Mouse (Mus musculus) E14TG2a.4 (cell line): ENCODE results near the gene Itga9.

Experiments
- H3K27me3 ChIP-seq: 2 replicates; pipeline ENCODE4 v1.6.1; 2014; ENCODE audit warnings: low read length, control low read depth; ENCODE audit not compliant: insufficient read depth
- H3K36me3 ChIP-seq: 2 replicates; pipeline ENCODE4 v1.6.1; 2014; ENCODE audit warnings: low read length, control low read depth; ENCODE audit not compliant: insufficient read depth
- H3K4me1 ChIP-seq: replicated peaks from 2 replicates; pipeline ENCODE4 v1.6.1; 2014; ENCODE audit warnings: low read depth, low read length, control low read depth
- H3K4me3 ChIP-seq: replicated peaks from 2 replicates; pipeline ENCODE4 v1.5.1; 2014; ENCODE audit warnings: mild to moderate bottlenecking, low read length
- H3K9me3 ChIP-seq: 2 replicates; pipeline ENCODE4 v1.6.1; 2014; ENCODE audit warnings: low read length, control low read depth
- CTCF ChIP-seq: conservative IDR thresholded peaks from 2 replicates; pipeline ENCODE4 v1.5.1; 2014; ENCODE audit warnings: low read length
- NANOG ChIP-seq: IDR thresholded peaks from 2 replicates; pipeline ENCODE4 v1.6.1; 2014; ENCODE audit warnings: borderline replicate concordance, low read length, mixed read lengths
- POU5F1 ChIP-seq: IDR thresholded peaks from 2 replicates; pipeline ENCODE4 v1.6.1; 2014; ENCODE audit warnings: low read length, borderline replicate concordance

Gene Itga9

GRCm38 (mm10) chr9:118611958-118612581 is 5.6 kb downstream of the Itga9 start:
- Histone ChIP-seq H3K4me3 (0 out of 2 replicates have a peak overlapping the region, but pooled peaks have one; percentile 27), H3K9me3 (no peaks in the 10 kb centered on the region), H3K4me1 (peaks cover 47% of the 10 kb centered on the region), H3K36me3 (peaks cover 7% of the 10 kb centered on the region; the same call in 1 of the 2 replicates), H3K27me3 (peaks cover 39% of the 10 kb centered on the region)
- TF ChIP-seq CTCF (no peak), POU5F1 (no peak), NANOG (no peak)

DNA sequence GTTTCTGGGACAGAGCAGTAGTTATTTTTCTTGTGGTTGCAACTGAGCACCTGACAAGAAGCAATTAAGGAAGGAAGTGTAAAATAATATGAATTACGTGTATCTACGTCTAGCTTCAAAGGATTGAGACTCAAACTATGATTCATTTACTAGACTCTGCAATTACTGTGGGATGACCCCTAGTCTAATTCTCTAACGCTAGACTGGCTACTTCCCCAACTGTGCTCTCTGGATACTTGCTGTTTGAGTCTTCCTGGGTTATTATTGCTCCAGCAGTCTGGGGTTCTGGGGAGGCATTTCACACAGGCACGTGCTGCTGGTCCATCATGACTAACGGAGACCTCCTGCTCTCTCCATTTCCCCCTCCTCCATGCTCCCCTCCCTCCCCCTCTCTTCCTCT is 10.7 kb downstream of the Itga9 start:
- Histone ChIP-seq H3K27me3 (peaks cover 3% of the 10 kb centered on the region; the same call in 1 of the 2 replicates), H3K9me3 (no peaks in the 10 kb centered on the region)
- TF ChIP-seq CTCF, result no peak
- no peak for TF ChIP-seq NANOG
- no peak for TF ChIP-seq POU5F1

GRCm38 (mm10) chr9:118618732-118619250 is 12.3 kb downstream of the Itga9 start:
- Histone ChIP-seq H3K4me3 (no peak overlapping the region), H3K36me3 (peaks cover 11% of the 10 kb centered on the region), H3K9me3 (no peaks in the 10 kb centered on the region), H3K4me1 (peaks cover 13% of the 10 kb centered on the region), H3K27me3 (no peaks in the 10 kb centered on the region)
- TF ChIP-seq POU5F1 (no peak), NANOG (no peak), CTCF (no peak)

More for the DNA sequence above, 10.7 kb downstream of the Itga9 start:
- Histone ChIP-seq H3K36me3 (peaks cover 11% of the 10 kb centered on the region), H3K4me3 (no peak overlapping the region), H3K4me1 (peaks cover 10% of the 10 kb centered on the region)

- Histone ChIP-seq H3K4me3 (no peak overlapping the region), H3K9me3 (no peaks in the 10 kb centered on the region), H3K27me3 (no peaks in the 10 kb centered on the region), H3K4me1 (peaks cover 31% of the 10 kb centered on the region), H3K36me3 (peaks cover 4% of the 10 kb centered on the region; the same call in 1 of the 2 replicates)
- TF ChIP-seq NANOG, result no peak
- no peak for TF ChIP-seq POU5F1
- TF ChIP-seq CTCF, result no peak
Observed at GRCm38 (mm10) chr9:118620807-118621206, 14.3 kb downstream of the Itga9 start.

GRCm38 (mm10) chr9:118621691-118622090 is 15.2 kb downstream of the Itga9 start:
- no peaks in the 10 kb centered on the region for H3K27me3 ChIP-seq
- TF ChIP-seq NANOG (no peak), POU5F1 (no peak), CTCF (no peak)
- H3K4me1 ChIP-seq, result peaks cover 31% of the 10 kb centered on the region
- peaks cover 9% of the 10 kb centered on the region for H3K36me3 ChIP-seq
- H3K9me3 ChIP-seq, result no peaks in the 10 kb centered on the region
- H3K4me3 ChIP-seq, result no peak overlapping the region

GRCm38 (mm10) chr9:118622376-118623166 is 16.1 kb downstream of the Itga9 start:
- peaks cover 18% of the 10 kb centered on the region for H3K36me3 ChIP-seq
- H3K4me1 ChIP-seq, result peaks cover 31% of the 10 kb centered on the region
- TF ChIP-seq POU5F1 (no peak), CTCF (no peak), NANOG (no peak)
- no peaks in the 10 kb centered on the region for H3K27me3 ChIP-seq
- no peak overlapping the region for H3K4me3 ChIP-seq
- H3K9me3 ChIP-seq, result no peaks in the 10 kb centered on the region

- Histone ChIP-seq H3K36me3 (peaks cover 26% of the 10 kb centered on the region), H3K9me3 (no peaks in the 10 kb centered on the region), H3K4me1 (peaks cover 30% of the 10 kb centered on the region), H3K4me3 (peak overlapping the region; percentile 32; the same call in 1 of the 2 replicates), H3K27me3 (no peaks in the 10 kb centered on the region)
- TF ChIP-seq POU5F1 (no peak), NANOG (no peak), CTCF (no peak)
Observed at GRCm38 (mm10) chr9:118623483-118623882, 17.0 kb downstream of the Itga9 start.

DNA sequence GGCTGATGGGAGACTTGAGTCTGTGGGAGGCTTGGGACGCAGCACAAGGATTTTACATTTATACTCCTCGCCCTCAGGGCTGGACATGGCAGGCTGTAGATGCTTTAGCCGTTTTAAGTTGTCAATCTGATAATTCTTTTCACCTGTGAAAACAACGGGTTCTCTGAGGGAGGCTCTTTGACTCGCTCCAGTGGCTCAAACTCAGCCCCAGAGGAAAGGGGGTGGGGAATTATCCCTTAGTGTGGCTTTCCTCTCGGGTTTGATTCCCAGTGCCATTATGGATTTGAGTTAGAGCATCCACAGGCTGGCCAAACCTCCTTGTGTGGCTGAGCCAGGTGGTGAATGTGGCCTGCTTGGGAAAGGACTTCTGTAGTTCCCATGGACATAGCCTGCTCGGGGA is 17.7 kb downstream of the Itga9 start:
- H3K9me3 ChIP-seq, result no peaks in the 10 kb centered on the region
- no peak overlapping the region for H3K4me3 ChIP-seq
- no peaks in the 10 kb centered on the region for H3K27me3 ChIP-seq
- peaks cover 26% of the 10 kb centered on the region for H3K36me3 ChIP-seq
- H3K4me1 ChIP-seq, result peaks cover 25% of the 10 kb centered on the region
- TF ChIP-seq POU5F1, result no peak
- TF ChIP-seq CTCF, result no peak
- TF ChIP-seq NANOG, result no peak
